Mouse (Mus musculus): ENCODE data around the gene Tnni3k.

Gene Tnni3k

GRCm38 (mm10) chr3:155055231-155055916, at the start of gene Tnni3k:
Tnni3k (minus strand) TSS chr3:155055407.
- DNase-seq: peak; percentile 91

DNA sequence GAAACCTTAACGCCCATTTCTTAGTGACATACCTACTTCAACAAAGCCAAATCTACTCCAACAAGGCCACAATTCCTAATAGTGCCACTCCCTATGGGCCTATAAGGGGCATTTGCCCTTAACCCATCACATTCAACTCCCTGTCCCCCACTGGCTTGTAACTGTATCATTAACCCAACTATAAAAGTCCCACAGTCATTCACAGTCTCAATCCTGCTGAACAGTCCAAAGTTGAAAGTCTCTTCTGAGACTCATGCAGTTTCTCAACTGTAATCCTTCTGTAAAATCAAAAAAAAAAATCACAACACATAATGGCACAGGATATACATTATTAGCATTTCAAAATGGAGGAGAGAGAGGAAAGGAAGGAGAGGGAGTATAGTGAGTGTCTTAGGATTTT, 44.1 kb upstream of the Tnni3k start:
- DNase-seq: no peak

- peak; percentile 99 for DNase-seq
These were observed 38.1 kb upstream of the Tnni3k start, which contains the start of the genes Fpgt and Lrriq3 for GRCm38 (mm10) chr3:155093116-155093956. Fpgt (minus strand) TSS chr3:155093403. Lrriq3 (plus strand) TSS chr3:155093434.

GRCm38 (mm10) chr3:155092081-155092480, 36.9 kb upstream of the Tnni3k start:
- no peak for DNase-seq

- no peak for DNase-seq
These were observed 22.7 kb upstream of the Tnni3k start for GRCm38 (mm10) chr3:155077908-155078307.

DNA sequence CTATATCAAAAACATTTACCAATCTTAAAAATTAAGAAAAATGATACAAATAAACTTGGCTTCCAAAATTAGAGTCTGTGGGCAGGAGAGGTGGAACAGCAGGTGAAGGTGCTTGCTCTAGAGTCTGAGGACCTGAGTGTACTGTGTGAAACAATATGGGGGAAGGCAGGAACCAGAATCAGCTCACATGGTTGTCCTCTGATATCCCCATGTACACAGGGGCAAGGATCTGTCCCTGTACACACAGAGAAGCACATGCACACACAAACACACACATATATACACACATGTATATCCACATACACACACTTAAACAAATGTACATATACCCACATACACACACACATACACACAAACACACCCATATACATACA, 4.2 kb upstream of the Tnni3k start:
- DNase-seq: no peak

- DNase-seq: no peak
These were observed 3.7 kb upstream of the Tnni3k start for GRCm38 (mm10) chr3:155058800-155059448.

GRCm38 (mm10) chr3:155057566-155057965, 2.4 kb upstream of the Tnni3k start:
- DNase-seq: no peak

GRCm38 (mm10) chr3:155056606-155057005, 1.4 kb upstream of the Tnni3k start:
- DNase-seq: no peak

- DNase-seq: no peak
These were observed 2.0 kb downstream of the Tnni3k start for GRCm38 (mm10) chr3:155053189-155053588.

DNA sequence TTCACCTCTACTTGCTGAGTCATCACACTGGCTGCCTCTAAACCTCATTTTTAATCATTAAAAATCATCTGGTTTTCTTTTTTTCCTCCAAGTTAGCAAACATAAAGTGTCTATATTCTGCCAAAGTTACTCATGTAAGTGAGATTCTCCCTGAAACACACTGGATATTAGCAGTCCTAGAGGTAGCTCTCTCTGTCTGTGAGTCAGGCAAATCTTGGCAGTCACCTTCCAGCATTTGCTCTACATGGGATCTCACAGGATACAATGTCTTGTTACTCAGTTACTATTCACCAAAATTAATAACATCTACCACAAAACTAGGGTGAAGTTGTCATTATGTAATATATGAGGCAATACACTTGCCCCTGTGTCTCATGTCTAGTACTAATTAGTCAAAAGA, 3.2 kb downstream of the Tnni3k start:
- DNase-seq: no peak

GRCm38 (mm10) chr3:155039012-155039836, 16.0 kb downstream of the Tnni3k start:
- DNase-seq: no peak

DNA sequence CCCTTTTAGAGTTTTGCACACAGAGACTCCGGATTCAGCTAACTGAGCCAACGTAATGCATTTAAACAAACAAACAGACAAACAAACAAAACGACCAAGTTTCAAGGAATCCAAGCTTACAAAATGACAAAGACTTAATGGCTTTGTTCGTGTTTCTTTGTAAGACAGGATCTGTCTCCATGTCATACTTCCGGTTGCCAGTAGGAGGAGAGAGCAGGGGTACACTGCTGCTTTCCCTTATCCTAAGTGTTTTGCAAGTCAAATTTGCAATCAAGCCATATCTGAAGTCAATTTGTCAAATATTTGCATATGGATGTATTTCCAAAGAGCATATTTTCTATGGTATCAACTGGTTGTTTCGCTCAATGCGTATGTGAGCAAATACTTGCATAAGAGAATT, 20.9 kb downstream of the Tnni3k start:
- DNase-seq: no peak

DNA sequence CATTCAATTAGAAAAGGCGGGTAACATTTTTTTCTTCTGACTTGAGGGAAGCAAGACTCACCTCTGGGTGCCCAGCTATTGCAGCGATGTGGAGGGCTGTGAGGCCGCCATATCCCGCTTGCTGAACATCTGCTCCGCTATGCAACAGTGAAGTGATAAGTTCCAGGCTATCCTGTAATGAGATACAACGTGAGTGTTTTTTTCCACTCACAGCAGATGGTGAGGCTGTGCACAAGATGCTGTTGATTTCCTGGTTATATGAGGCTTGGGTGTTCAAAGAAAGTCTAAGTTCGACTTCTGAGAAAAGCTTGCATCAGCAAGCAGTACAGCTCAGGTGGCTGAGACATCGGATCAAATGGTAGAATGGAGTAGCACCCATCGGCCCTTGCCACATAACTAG, 25.0 kb downstream of the Tnni3k start:
- no peak for DNase-seq

GRCm38 (mm10) chr3:155002781-155003180, 52.4 kb downstream of the Tnni3k start:
- DNase-seq: no peak

DNA sequence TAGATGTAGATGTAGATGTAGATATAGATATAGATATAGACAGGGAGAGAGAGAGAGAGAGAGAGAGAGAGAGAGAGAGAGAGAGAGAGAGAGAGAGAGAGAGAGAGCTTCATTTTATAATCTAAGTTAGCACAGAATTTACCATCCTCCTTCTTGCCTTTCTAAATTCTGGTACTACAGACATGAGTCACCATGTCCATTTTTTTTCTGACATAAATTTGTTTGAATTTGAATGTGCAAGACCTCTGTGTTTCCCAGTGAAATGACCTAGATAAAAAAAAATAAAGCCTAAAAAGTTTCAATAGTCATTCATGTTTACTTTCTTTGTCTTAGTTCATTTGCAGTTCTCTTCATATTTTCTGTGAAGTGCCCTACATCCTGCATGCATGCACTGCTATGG, 54.2 kb downstream of the Tnni3k start:
- DNase-seq: no peak

- no peak for DNase-seq
These were observed 62.5 kb downstream of the Tnni3k start for GRCm38 (mm10) chr3:154992678-154993077.

GRCm38 (mm10) chr3:154979101-154979500, 76.1 kb downstream of the Tnni3k start:
- DNase-seq: no peak

DNA sequence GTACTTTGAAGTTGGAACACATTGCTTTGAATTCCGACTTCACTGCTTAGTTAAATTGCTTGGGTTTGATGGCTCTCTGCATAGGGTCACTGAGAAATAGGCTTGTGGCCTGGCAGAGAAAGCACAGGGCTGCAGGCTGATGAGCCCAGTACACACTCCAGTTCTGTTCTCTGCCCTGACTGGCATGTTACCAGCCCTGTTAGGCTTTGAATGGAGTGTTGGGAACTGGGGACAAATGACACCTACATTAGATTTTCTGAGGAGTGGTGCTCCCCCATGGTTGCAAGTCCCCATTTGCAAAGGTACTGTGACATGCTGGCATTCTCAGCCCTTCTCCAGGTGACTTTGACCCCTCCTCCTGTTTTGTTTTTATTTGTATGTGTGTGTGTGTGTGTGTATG, 83.6 kb downstream of the Tnni3k start:
- no peak for DNase-seq

- DNase-seq: no peak
These were observed 84.2 kb downstream of the Tnni3k start for GRCm38 (mm10) chr3:154970981-154971380.

DNA sequence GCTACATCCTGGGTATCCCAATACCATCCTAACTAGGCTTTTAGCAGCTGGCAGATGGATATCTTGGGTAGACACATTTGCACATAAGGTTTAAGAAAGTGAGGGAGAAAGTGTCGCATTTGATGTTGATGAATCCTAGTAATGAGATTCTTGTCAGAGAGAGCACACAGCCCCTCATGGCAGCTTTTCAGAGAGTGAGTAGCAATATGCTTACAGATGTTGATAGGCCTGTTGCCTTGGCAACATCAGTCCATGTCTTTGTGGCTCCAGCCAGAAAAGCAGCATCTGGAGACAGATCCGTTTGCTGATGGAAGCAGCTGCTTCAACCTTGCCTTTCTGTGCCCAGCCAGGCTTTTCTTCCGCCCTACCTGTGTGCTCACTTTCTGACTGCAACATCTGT, 93.9 kb downstream of the Tnni3k start:
- no peak for DNase-seq

GRCm38 (mm10) chr3:154953088-154953487, 102.1 kb downstream of the Tnni3k start:
- DNase-seq: peak; percentile 24

GRCm38 (mm10) chr3:154949551-154949950, 105.7 kb downstream of the Tnni3k start:
- DNase-seq: peak; percentile 66

All from heart, adult 11 months (tissue).